Mouse (Mus musculus) T-helper 2 cell (primary cell): ENCODE results near the gene S1pr3.

ENCODE experiments used
- in situ Hi-C: fragments of 300-600 bp; cut with MboI, MseI; formaldehyde crosslinking; loops from one replicate; pipeline ENCODE4 v1.15.1; 2025; ENCODE audit warnings: high pct_unique_total_duplicates

Gene S1pr3

DNA sequence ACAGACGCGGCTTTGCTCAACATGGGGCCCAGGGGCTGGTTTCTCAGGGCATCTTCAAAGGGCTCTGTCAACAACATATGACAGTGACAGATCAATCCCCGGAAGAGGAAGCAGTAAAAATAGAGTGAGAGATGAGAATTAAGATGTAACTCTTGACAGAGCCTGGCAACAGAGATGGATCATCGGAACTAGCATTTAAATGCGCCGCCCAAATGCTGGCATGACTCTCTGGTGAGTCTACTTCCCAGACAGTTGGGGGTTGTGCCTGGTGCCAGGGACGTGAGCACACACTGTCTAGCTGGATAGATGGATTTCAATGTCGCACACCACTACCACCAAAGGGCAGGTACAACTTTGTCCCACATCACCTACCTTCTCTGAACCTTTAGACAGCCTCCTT is 34.5 kb downstream of the S1pr3 start:
- in situ Hi-C loops = no loop called here

DNA sequence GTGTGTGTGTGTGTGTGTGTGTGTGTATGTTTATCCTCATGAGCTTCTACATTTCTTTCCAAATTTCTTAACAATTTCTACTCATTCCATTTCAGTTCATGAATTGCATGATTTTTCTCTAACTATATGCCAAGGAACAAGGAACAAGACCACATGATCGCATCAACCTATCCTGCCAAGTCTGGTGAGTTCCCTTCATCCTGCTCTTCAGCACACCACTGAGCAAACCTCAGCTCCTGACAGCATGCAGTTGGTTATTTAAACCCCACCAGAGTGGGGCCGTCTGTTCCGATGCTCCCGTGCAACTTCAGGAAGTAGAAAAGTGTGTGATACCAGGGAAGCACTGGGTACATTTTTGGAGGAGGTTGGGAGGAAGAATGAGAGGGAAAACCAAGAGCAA is 38.1 kb downstream of the S1pr3 start:
- in situ Hi-C loops = no loop called here

DNA sequence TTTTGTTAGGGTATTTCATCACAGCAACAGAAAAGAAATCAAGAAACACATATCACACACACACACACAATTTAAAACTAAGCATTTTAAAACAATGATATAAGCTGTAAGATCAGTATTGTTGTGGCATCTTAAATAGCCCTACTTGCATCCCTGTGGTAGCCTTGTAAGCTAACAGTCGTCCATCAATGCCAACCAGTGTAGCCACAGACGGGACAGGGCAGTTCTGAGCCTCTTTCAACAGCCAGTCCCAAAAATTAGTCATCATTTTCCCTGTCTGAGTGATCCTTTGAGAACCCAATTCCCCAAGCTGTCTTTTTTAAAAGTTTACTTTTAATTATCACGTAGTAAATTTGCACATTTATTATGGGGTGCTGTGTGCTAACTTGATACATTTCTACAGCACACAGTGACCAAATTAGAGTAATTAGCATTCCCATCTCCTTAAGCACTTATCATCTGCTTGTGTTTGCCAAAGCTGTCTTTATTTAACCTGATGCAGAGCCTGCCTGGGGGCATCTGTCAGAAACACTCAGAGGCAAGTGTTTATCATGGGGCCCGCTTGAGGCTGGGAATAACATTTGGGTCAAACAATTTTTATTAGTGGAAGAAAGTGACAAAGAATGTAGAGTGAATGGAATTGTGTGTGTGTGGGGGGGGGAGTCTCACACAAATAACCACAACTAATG is 47.9 kb downstream of the S1pr3 start:
- in situ Hi-C loops = no loop called here

DNA sequence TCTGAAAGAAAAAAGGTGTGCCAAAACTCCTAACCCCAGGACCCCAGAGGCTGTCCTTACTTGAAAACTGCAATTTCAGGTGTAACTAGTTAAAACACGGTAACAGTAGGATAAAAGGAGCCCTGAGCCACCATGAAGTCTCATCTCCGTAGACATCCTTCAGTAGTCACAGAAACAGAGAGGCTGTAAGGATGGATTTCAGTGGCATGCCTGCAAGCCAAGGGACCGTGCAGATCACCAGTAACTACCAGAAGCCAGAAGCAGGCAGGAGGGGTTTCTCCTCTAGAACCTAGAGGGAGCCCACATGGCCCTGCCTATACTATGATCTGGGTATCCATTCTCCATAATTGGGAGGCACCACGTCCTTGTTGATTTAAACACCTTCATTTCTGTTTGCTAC is 55.9 kb downstream of the S1pr3 start:
- in situ Hi-C loops = no loop called here

DNA sequence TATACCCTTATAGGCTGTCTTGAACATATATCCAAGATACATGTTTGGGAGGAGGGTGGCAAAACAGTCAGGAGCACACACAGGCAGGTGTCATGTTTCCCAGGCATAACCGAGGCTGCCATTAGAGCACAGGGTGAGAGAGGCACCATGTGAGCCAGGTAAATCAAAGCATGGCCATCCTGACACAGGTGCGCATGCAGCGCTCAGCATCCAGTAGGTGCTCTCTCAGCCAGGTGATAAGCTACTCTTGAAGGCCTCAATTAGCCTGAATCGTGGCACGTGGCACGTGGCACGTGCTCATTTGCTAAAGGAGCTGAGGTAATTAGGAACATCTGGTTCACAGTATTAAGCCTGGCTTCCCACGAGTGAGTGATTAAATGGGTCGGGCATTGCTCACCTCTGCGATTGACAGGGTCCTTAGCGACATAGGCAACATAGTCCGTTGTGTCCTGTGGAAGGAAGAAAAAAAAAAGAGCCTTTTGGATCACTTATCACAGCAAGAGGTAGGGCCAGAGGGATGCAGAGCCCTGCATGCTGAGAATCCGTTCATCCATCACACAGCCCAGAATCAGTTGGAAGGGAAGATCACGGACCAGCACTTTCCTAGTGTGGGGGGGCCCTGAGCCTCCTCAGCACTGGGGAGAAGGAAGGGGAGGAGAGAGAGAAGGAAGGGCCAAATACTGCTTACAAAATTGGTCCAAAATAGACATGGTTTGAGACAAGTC is 57.8 kb downstream of the S1pr3 start:
- in situ Hi-C loops = no loop called here

DNA sequence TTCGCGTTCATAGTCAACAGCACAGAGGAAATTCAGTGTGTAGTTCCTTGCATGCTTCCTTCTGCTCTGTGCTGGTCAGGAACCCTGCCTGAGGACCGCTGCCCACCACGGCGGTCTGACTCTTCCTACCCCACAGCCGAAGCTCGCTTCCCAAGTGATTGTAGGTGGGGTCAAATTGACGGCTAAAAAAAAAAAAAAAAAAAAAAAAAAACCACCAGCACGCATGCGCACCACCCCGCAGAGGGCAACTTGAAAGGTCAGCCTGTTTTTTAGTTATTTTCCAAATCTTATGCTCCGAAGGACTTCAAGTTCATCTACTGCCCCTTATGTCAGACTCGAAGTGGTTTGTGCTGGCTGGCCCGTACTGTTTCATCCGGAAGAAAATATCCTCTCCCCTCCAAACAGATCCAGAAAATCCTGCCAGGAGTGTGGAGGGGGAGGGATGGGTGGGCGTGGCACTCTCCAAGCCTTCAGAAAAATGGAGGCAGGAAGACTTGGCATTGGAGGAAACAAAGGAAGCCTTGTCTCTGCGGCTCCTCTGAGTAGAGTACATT is 60.3 kb downstream of the S1pr3 start:
- in situ Hi-C loops = no loop called here
